Mouse (Mus musculus) neutrophil, adult 59 days (primary cell): ENCODE data around the gene Efhb. TPM values are rescaled to one million over a fixed set of nuclear protein-coding genes. Genes with fewer than 3 reads are reported as not detected.

Experiments
- total RNA-seq, 2 experiments: library from RNA; stranded (reverse); gene quantifications; 1 replicate in 1 of 2; 2 replicates in 1 of 2; pipeline ENCODE4 v1.2.4; 2023

The Efhb gene
- total RNA-seq, result under 1 TPM in 1 of 2 experiments, not detected in 1; 0.22 TPM

DNA sequence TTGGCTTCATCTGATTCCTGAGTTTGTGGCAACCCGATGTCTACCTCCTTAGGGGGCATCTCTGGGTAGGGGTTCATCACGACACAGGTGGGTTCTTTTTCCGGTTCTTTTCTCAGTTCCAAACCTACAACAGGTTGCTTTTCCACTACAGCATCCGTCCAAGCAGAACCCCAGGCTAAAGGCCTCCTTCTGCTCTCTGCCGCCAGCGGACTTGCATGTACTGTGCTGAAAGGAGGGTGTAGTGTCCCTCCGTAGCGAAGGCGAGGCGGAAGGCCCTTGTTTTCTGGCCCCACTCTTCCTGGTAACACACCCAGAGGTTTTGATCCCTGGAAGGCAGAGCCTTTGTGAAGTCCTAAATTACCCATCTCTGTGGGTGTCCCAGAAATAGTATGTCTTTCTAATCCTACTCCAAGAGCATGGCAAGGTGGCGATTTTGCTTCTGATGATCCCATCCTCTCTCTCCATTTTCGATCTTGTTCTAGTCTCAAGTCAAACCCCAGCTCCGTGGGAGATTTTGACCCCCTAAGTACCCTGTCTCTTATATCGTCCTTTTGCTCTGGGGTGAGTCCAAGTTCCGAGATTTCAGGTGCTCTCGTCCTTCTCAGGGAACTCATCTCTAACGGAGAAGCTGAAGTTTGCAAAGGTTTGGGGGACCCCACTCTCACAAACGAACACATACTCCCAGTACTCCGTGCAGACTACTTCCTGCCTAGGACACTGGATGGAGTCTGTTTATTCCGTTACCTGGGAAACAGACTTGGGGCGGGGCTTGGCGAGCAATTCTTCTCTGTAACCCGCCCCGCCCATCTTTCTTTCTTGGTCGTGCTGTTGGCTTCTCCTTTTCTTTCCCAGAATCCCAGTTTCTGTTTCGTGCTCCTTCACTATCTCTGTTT lies at the start of gene Efhb:
Gene Efhb (minus strand): TSS at position 719 of the 893 bp plus-strand sequence.

DNA sequence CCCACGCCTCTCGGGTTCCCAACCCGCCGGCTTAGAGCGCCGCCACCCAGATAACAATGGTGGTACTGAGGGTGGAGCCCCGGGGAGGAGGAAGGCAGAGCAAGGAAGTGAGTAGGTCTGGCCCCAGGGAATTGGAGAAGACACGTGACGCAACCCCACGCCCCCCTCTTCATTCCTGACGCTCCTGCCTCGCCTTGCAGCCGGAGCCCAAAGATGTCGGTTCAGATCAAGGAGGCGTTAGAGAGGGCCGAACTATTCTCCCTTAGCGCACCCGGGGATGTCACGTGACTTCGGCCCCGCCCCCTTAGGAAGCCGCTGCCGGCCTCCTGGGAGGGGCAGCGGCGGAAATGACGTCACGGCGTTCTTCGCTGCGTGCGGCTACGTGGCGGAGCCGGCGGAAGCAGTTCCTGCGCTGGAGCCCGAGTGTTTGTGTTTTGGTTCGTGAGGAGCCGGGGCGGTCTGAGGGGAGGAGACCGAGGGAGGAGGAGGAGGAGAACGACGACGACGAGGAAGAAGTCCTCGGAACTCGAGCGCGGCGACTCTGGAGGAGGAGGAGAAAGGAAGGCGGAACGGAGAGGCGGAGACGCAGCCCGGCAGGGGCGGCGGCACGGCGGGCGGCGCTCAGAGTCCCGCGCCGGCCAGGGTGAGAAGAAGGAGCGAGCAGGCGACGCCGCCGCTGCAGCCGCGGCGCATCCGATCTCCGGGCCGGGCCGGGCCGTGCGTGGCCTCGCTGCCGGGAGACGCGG lies 15.9 kb upstream of the Efhb start, which contains the start of gene Rab5a:
Gene Rab5a (plus strand): TSS at position 377 of the 746 bp plus-strand sequence.

Other genes with a start within 250 kb of the Efhb start
- 10 to 100 TPM; 74.4 to 85.5 TPM for gene Rab5a, start 15.9 kb upstream of the Efhb start, total RNA-seq
- gene Pp2d1, start 76.1 kb upstream of the Efhb start, total RNA-seq, result not detected
- gene Kat2b, start 103.5 kb upstream of the Efhb start, total RNA-seq, result 10 to 100 TPM; 54.4 to 55.0 TPM
- gene Sgo1, start 226.0 kb upstream of the Efhb start, total RNA-seq, result 10 to 100 TPM; 10.7 to 17.5 TPM